Mouse (Mus musculus): Measurements from ENCODE around the gene Gm4559. TPM values are rescaled to one million over a fixed set of nuclear protein-coding genes. Genes with fewer than 3 reads are reported as not detected.
"Not testable (repeated sequence)": the region's sequence is repeated elsewhere in the genome, so short reads cannot be mapped to it uniquely, and the experiment has no call there.

The Gm4559 gene
- polyA plus RNA-seq, 1 experiment from 2014 or later: not detected

DNA sequence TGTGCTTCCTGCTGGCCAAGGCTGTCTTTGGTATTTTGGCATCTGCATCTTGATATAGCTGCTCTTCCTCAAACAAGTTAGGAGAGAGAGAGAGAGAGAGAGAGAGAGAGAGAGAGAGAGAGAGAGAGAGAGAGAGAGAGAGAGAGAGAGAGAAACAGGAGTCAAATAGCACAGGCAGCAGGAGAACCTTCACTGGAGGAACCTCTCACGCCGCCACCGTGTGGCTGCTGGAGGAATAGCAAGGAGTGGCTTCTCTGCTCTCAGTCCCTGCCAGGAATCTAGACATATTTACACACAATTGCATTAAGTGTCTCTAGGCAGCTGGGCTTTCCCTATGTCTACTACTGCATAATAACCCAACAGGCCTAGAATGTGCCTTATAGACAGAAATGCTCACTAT lies 4.0 kb upstream of the Gm4559 start:
- not testable (repeated sequence) for H3K4me2 ChIP-seq; H3K36me3 ChIP-seq (ENCODE audit: insufficient read depth); H3K4me1 ChIP-seq (ENCODE audit: insufficient read depth); H3K9me3 ChIP-seq (ENCODE audit: low read depth, low read length); H3K9ac ChIP-seq; H3K27ac ChIP-seq (ENCODE audit: low read depth); H3K27me3 ChIP-seq (ENCODE audit: insufficient read depth, low read length); H3K4me3 ChIP-seq (ENCODE audit: low read depth, low read length)
- peak; percentile 78 for TF ChIP-seq CTCF (IDR thresholded peaks at IDR 0.05; ENCODE audit: low read depth)
- peak; percentile 69 for ATAC-seq (ENCODE audit: insufficient read depth)
- WGBS: 0% methylated on average over 3 of the region's 3 CpGs
- DNase-seq: peak; percentile 83

DNA sequence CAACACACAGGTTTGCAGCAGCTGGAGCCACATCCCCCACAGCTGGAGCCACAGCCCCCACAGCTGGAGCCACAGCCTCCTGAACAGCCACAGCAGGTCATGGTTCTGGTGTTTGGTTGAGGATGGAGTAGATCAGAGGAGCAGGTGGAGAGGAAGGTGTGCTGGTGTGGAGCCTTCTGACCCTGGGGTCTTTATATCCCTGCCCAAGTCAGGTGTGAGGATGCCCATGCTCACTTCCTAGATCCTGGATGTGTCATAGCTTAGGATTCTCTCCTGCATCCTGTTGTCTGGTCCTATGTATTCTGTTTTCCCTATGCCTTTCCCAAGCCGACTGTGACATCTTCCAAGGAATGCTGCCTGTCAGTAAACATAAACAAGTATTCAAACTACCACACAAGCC lies 15.9 kb downstream of the Gm4559 start, which contains the start of gene Gm2431:
TSS of gene Gm2431 (minus strand) at position 101 of the 400 bp plus-strand sequence.
- not testable (repeated sequence) for H3K4me1 ChIP-seq (ENCODE audit: insufficient read depth); H3K9ac ChIP-seq; ATAC-seq (ENCODE audit: insufficient read depth); H3K4me3 ChIP-seq (ENCODE audit: low read depth, low read length); H3K9me3 ChIP-seq (ENCODE audit: low read depth, low read length); H3K27ac ChIP-seq (ENCODE audit: low read depth); DNase-seq; H3K36me3 ChIP-seq (ENCODE audit: insufficient read depth); H3K4me2 ChIP-seq; H3K27me3 ChIP-seq (ENCODE audit: insufficient read depth, low read length)
- WGBS: 28% methylated on average over 1 of the region's 1 CpGs

DNA sequence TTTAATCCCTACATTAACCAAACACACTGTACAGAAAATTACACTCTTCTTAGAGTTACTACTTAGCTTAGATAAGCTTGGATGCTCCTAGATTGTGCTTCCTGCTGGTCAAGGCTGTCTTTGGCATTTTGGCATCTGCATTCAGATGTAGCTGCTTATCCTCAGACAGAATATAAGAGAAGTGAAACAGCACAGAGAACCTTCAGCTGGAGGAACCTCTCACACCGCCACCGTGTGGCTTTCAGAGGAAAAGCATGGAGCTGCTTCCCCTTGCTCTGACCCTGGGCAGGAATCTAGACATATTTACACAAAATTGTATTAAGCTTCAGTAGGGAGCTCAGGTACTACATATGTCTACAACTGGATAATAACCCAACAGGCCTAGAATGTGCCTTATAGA lies 18.6 kb downstream of the Gm4559 start:
- ATAC-seq (ENCODE audit: insufficient read depth) (no peak), DNase-seq (peak; percentile 73)
- Histone ChIP-seq H3K27ac (ENCODE audit: low read depth) (no peak overlapping the region), H3K36me3 (ENCODE audit: insufficient read depth) (no peaks in the 10 kb centered on the region), H3K9ac (no peak overlapping the region), H3K9me3 (ENCODE audit: low read depth, low read length) (no peaks in the 10 kb centered on the region), H3K4me2 (no peak overlapping the region), H3K27me3 (ENCODE audit: insufficient read depth, low read length) (no peaks in the 10 kb centered on the region), H3K4me3 (ENCODE audit: low read depth, low read length) (no peak overlapping the region), H3K4me1 (ENCODE audit: insufficient read depth) (no peaks in the 10 kb centered on the region)
- TF ChIP-seq CTCF (IDR thresholded peaks at IDR 0.05; ENCODE audit: low read depth): peak; percentile 78
- 0% methylated on average over 2 of the region's 2 CpGs for WGBS

DNA sequence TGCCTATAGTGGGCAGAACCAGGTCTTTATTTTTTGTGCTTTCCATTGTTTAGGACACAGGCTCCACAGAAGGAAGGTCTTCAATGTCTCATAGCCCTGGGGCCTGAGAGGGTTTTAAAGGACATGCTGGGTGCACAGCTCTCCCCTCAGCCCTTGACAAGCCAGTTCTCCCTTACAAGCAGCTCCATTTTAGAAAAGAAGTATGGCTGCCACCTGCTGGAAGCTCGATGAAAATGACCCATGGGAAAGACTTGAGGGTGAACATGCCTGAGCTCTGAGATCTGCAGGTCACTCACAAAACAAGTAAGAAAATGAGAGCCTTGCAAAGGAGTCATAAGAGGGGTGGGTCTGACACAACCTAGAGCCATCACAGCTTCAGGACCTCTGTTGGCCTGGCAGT lies 24.3 kb downstream of the Gm4559 start:
- peak; percentile 73 for DNase-seq
- ATAC-seq (ENCODE audit: insufficient read depth): no peak
- 0% methylated on average over 1 of the region's 1 CpGs for WGBS
- Histone ChIP-seq H3K9ac (no peak overlapping the region), H3K4me2 (no peak overlapping the region), H3K4me3 (ENCODE audit: low read depth, low read length) (no peak overlapping the region), H3K27me3 (ENCODE audit: insufficient read depth, low read length) (no peaks in the 10 kb centered on the region), H3K36me3 (ENCODE audit: insufficient read depth) (no peaks in the 10 kb centered on the region), H3K9me3 (ENCODE audit: low read depth, low read length) (no peaks in the 10 kb centered on the region), H3K27ac (ENCODE audit: low read depth) (no peak overlapping the region), H3K4me1 (ENCODE audit: insufficient read depth) (no peaks in the 10 kb centered on the region)
- TF ChIP-seq CTCF (IDR thresholded peaks at IDR 0.05; ENCODE audit: low read depth): peak; percentile 68

DNA sequence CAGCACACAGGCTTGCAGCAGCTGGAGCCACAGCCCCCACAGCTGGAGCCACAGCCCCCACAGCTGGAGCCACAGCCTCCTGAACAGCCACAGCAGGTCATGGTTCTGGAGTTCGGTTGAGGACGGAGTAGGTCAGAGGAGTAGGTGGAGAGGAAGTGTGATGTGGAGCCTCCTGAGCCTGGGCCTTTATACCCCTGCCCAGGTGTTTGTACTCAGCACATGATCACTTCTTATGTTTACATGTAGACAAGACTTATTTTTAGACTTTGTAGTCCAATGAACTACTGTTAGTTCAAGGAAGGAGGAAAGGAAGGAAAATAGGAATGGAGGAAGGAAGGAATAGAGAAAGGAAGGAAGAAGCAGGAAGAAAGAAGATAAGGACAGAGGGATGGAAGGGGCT lies 33.2 kb downstream of the Gm4559 start, which contains the start of gene Gm40460:
TSS of gene Gm40460 (minus strand) at position 101 of the 400 bp plus-strand sequence.
- Histone ChIP-seq H3K4me2 (no peak within 1 kb of the TSS), H3K9me3 (ENCODE audit: low read depth, low read length) (no peaks in the 10 kb centered on the region), H3K27me3 (ENCODE audit: insufficient read depth, low read length) (no peaks in the 10 kb centered on the region), H3K36me3 (ENCODE audit: insufficient read depth) (no peaks in the 10 kb centered on the region), H3K27ac (ENCODE audit: low read depth) (no peak within 1 kb of the TSS), H3K9ac (no peak within 1 kb of the TSS), H3K4me1 (ENCODE audit: insufficient read depth) (no peaks in the 10 kb centered on the region), H3K4me3 (ENCODE audit: low read depth, low read length) (no peak within 1 kb of the TSS)
- no peak for ATAC-seq (ENCODE audit: insufficient read depth)
- 25% methylated on average over 2 of the region's 2 CpGs for WGBS
- no peak for TF ChIP-seq CTCF (IDR thresholded peaks at IDR 0.05; ENCODE audit: low read depth)
- DNase-seq: no peak

DNA sequence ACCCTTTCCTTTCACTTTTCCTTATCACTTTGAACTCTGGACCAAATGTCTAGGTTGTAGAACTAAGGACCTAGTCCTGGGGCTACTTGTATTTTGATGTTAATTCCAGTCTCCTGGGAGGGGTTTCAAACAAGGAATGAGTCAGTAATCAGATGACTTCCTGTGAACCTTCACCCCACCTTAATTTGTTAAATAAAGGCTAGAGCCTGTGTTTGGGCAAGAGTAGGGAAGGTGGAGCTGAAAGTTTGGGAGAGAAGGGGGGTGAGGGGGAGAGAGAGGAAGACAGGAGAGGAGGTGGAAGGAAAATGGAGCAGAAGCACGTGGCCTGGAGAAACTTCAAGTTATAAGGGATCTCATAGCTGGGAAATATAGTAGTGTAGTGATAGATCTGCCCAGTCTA lies 42.6 kb downstream of the Gm4559 start:
- Histone ChIP-seq H3K4me2 (no peak overlapping the region), H3K4me3 (ENCODE audit: low read depth, low read length) (no peak overlapping the region), H3K9ac (no peak overlapping the region), H3K4me1 (ENCODE audit: insufficient read depth) (no peaks in the 10 kb centered on the region), H3K27ac (ENCODE audit: low read depth) (no peak overlapping the region), H3K9me3 (ENCODE audit: low read depth, low read length) (no peaks in the 10 kb centered on the region), H3K27me3 (ENCODE audit: insufficient read depth, low read length) (no peaks in the 10 kb centered on the region), H3K36me3 (ENCODE audit: insufficient read depth) (no peaks in the 10 kb centered on the region)
- 7% methylated on average over 1 of the region's 1 CpGs for WGBS
- no peak for DNase-seq
- no peak for ATAC-seq (ENCODE audit: insufficient read depth)
- TF ChIP-seq CTCF (IDR thresholded peaks at IDR 0.05; ENCODE audit: low read depth): no peak

DNA sequence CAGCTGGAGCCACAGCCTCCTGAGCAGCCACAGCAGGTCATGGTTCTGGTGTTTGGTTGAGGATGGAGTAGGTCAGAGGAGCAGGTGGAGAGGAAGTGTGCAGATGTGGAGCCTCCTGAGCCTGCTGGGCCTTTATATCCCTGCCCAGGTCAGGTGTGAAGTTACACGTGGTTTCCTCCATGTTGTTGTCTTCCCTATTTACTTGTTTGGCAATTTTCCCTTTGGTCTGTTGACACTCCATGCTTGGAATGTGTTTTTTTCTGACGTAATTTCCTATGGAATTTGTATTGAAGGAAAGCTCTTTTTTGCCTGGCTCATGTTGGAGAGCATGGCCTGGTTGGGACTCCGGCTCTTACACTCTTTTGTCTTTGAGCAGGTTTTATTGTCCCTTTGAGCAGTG lies 44.3 kb downstream of the Gm4559 start, which contains the start of gene Krtap5-5:
TSS of gene Krtap5-5 (minus strand) at position 101 of the 400 bp plus-strand sequence.
- WGBS: 58% methylated on average over 3 of the region's 3 CpGs
- not testable (repeated sequence) for H3K4me3 ChIP-seq (ENCODE audit: low read depth, low read length); H3K9me3 ChIP-seq (ENCODE audit: low read depth, low read length); H3K4me1 ChIP-seq (ENCODE audit: insufficient read depth); H3K9ac ChIP-seq; H3K27me3 ChIP-seq (ENCODE audit: insufficient read depth, low read length); H3K27ac ChIP-seq (ENCODE audit: low read depth); DNase-seq; H3K4me2 ChIP-seq; ATAC-seq (ENCODE audit: insufficient read depth); H3K36me3 ChIP-seq (ENCODE audit: insufficient read depth)

DNA sequence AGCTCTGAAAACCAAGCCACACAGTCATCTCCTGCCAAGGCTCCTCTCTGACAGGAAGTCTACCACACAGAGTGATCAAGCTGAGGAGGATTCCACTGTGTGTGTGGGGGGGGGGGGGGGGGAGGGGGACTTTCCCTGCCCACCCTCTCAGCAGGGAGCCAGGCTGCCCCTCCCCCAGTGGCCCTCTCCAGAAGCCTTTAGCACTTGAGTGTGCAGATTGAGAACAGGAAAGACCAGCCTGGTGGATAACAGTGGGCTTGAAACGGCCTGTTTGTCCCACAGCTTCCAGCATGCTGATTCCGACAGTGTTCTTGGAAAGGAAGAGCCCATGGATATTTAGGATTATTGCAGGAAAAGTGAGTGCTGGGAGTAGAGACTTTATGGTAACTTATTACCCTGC lies 49.6 kb downstream of the Gm4559 start:
- Histone ChIP-seq H3K36me3 (ENCODE audit: insufficient read depth) (no peaks in the 10 kb centered on the region), H3K27ac (ENCODE audit: low read depth) (no peak overlapping the region), H3K4me2 (no peak overlapping the region), H3K4me1 (ENCODE audit: insufficient read depth) (no peaks in the 10 kb centered on the region), H3K9ac (no peak overlapping the region), H3K4me3 (ENCODE audit: low read depth, low read length) (no peak overlapping the region), H3K9me3 (ENCODE audit: low read depth, low read length) (no peaks in the 10 kb centered on the region), H3K27me3 (ENCODE audit: insufficient read depth, low read length) (no peaks in the 10 kb centered on the region)
- DNase-seq (peak; percentile 62), ATAC-seq (ENCODE audit: insufficient read depth) (peak; percentile 80; the same call in 1 of the 2 replicates)
- TF ChIP-seq CTCF (IDR thresholded peaks at IDR 0.05; ENCODE audit: low read depth): no peak
- WGBS: 25% methylated on average over 2 of the region's 2 CpGs

Other genes starting within 250 kb of the Gm4559 start
- 76.2 and 78.4 TPM in 2 replicates for gene Mob2, start 213.3 kb downstream of the Gm4559 start, polyA plus RNA-seq (2014; fragmentation: Nextera tagmentation; extraction: Ambion mirVana)
- gene Dusp8, start 178.5 kb downstream of the Gm4559 start, polyA plus RNA-seq (2014; fragmentation: Nextera tagmentation; extraction: Ambion mirVana): 1.8 and 1.9 TPM in 2 replicates
- not detected in 2 replicates for gene Gm45618, start 153.6 kb downstream of the Gm4559 start, polyA plus RNA-seq (2014; fragmentation: Nextera tagmentation; extraction: Ambion mirVana)
- not detected in 2 replicates for gene Gm39115, start 138.3 kb downstream of the Gm4559 start, polyA plus RNA-seq (2014; fragmentation: Nextera tagmentation; extraction: Ambion mirVana)
- not detected in 2 replicates for gene Gm45337, start 129.8 kb downstream of the Gm4559 start, polyA plus RNA-seq (2014; fragmentation: Nextera tagmentation; extraction: Ambion mirVana)
- not detected in 2 replicates for gene Gm29735, start 117.2 kb downstream of the Gm4559 start, polyA plus RNA-seq (2014; fragmentation: Nextera tagmentation; extraction: Ambion mirVana)
- not detected in 2 replicates for gene Gm4553, start 108.6 kb downstream of the Gm4559 start, polyA plus RNA-seq (2014; fragmentation: Nextera tagmentation; extraction: Ambion mirVana)
- gene Krtap5-2, start 98.4 kb downstream of the Gm4559 start, polyA plus RNA-seq (2014; fragmentation: Nextera tagmentation; extraction: Ambion mirVana): not detected in 2 replicates
- not detected in 2 replicates for gene Gm10153, start 84.0 kb downstream of the Gm4559 start, polyA plus RNA-seq (2014; fragmentation: Nextera tagmentation; extraction: Ambion mirVana)
- gene Krtap5-3, start 73.0 kb downstream of the Gm4559 start, polyA plus RNA-seq (2014; fragmentation: Nextera tagmentation; extraction: Ambion mirVana): not detected in 2 replicates
- gene Gm7579, start 62.5 kb downstream of the Gm4559 start, polyA plus RNA-seq (2014; fragmentation: Nextera tagmentation; extraction: Ambion mirVana): not detected in 2 replicates
- gene Krtap5-5, start 44.4 kb downstream of the Gm4559 start, polyA plus RNA-seq (2014; fragmentation: Nextera tagmentation; extraction: Ambion mirVana): not detected in 2 replicates
- not detected in 2 replicates for gene Gm40460, start 33.3 kb downstream of the Gm4559 start, polyA plus RNA-seq (2014; fragmentation: Nextera tagmentation; extraction: Ambion mirVana)
- gene Gm2431, start 16.0 kb downstream of the Gm4559 start, polyA plus RNA-seq (2014; fragmentation: Nextera tagmentation; extraction: Ambion mirVana): not detected in 2 replicates
- not detected in 2 replicates for gene Krtap5-1, start 22.8 kb upstream of the Gm4559 start, polyA plus RNA-seq (2014; fragmentation: Nextera tagmentation; extraction: Ambion mirVana)
- gene Krtap5-4, start 29.2 kb upstream of the Gm4559 start, polyA plus RNA-seq (2014; fragmentation: Nextera tagmentation; extraction: Ambion mirVana): not detected in 2 replicates
- 3.4 and 4.0 TPM in 2 replicates for gene Ifitm10, start 99.4 kb upstream of the Gm4559 start, polyA plus RNA-seq (2014; fragmentation: Nextera tagmentation; extraction: Ambion mirVana)
- 3.0 TPM in 1 of 2 replicates, not detected in the other for gene Gm49369, start 108.3 kb upstream of the Gm4559 start, polyA plus RNA-seq (2014; fragmentation: Nextera tagmentation; extraction: Ambion mirVana)
- 239 and 240 TPM in 2 replicates for gene Ctsd, start 113.7 kb upstream of the Gm4559 start, polyA plus RNA-seq (2014; fragmentation: Nextera tagmentation; extraction: Ambion mirVana)
- gene Syt8, start 160.5 kb upstream of the Gm4559 start, polyA plus RNA-seq (2014; fragmentation: Nextera tagmentation; extraction: Ambion mirVana): not detected in 2 replicates
- 0.86 and 1.6 TPM in 2 replicates for gene Tnni2, start 167.4 kb upstream of the Gm4559 start, polyA plus RNA-seq (2014; fragmentation: Nextera tagmentation; extraction: Ambion mirVana)
- gene Lsp1, start 186.4 kb upstream of the Gm4559 start, polyA plus RNA-seq (2014; fragmentation: Nextera tagmentation; extraction: Ambion mirVana): 98.0 and 99.6 TPM in 2 replicates
- gene Tnnt3, start 224.5 kb upstream of the Gm4559 start, polyA plus RNA-seq (2014; fragmentation: Nextera tagmentation; extraction: Ambion mirVana): 1.5 and 2.5 TPM in 2 replicates